Comparison of ENCODE assay signal across 12 mouse cellular contexts in genomic region chr6:52202362-52203120, GRCm38 (mm10). TPM values are rescaled to one million over a fixed set of nuclear protein-coding genes. Genes with fewer than 3 reads are reported as not detected.
DNase-seq lines count a peak whose midpoint lies in the region; ATAC-seq and TF ChIP-seq lines count a peak whose summit lies in the region.
"Had no signal": no experiment of that assay in that cellular context is flagged by ENCODE, and none has a peak within 500 bp of the region (broad histone marks: within the 10 kb centered on the region; RNA-seq: fewer than 3 reads in every experiment).

No protein-coding gene starts in this region.

- H3K4me2 ChIP-seq in intestine, embryonic 16.5 days (ENCODE audit: low read depth, low read length): peak overlapping the region; percentile 74
- H3K4me2 ChIP-seq in liver, postnatal 0 days (ENCODE audit: low read depth, low read length): peak overlapping the region; percentile 74

- H3K4me1 ChIP-seq in intestine, embryonic 16.5 days (ENCODE audit: control insufficient read depth, insufficient read depth, low read length): peaks cover 26% of the 10 kb centered on the region
- peaks cover 4% of the 10 kb centered on the region; the same call in 1 of the 2 replicates for H3K4me1 ChIP-seq in liver, postnatal 0 days (ENCODE audit: insufficient read depth)

- 30% methylated on average over 22 of the region's 22 CpGs for WGBS in intestine, embryonic 16.5 days
- WGBS in liver, postnatal 0 days (ENCODE audit: insufficient replicate concordance): 49% methylated on average over 22 of the region's 22 CpGs

- DNase-seq in heart, adult 11 months: peak; percentile 83
- DNase-seq in heart, postnatal 4 days: no peak
- peak; percentile 49 for DNase-seq in R1 (ENCODE audit: low read depth, low spot score)
- no peak for DNase-seq in liver, postnatal 0 days
- DNase-seq in cerebellum, postnatal 25 days: no peak
- no peak for DNase-seq in B cell, adult 2 months
- DNase-seq in left cerebral cortex, adult 9 months (ENCODE audit: low spot score in 2 of 2): no peak
- DNase-seq: cerebellum, postnatal 14 days; thymus, adult 2 months had no signal

- no peak for TF ChIP-seq CTCF in liver, postnatal 0 days (IDR thresholded peaks at IDR 0.05; ENCODE audit: low read depth)

- peak overlapping the region; percentile 60 for H3K4me3 ChIP-seq in intestine, embryonic 16.5 days (ENCODE audit: low read length)
- H3K4me3 ChIP-seq in liver, postnatal 0 days (ENCODE audit: low read depth, low read length): peak overlapping the region; percentile 52

- peak overlapping the region; percentile 81 for H3K9ac ChIP-seq in intestine, embryonic 16.5 days (ENCODE audit: low read depth, low read length)
- no peak overlapping the region for H3K9ac ChIP-seq in liver, postnatal 0 days (replicated peaks)
- H3K9ac ChIP-seq: liver, embryonic 14.5 days had no signal

- no peak for TF ChIP-seq EP300 in liver, postnatal 0 days (IDR thresholded peaks at IDR 0.05; ENCODE audit: low read depth)

- peaks cover 13% of the 10 kb centered on the region for H3K27me3 ChIP-seq in intestine, embryonic 16.5 days (replicated peaks; ENCODE audit: control insufficient read depth, insufficient read depth, low read length)
- peaks cover 84% of the 10 kb centered on the region for H3K27me3 ChIP-seq in liver, postnatal 0 days (ENCODE audit: insufficient read depth, low read length)

- H3K9me3 ChIP-seq in intestine, embryonic 16.5 days (ENCODE audit: control insufficient read depth, low read length): no peaks in the 10 kb centered on the region
- no peaks in the 10 kb centered on the region for H3K9me3 ChIP-seq in liver, postnatal 0 days (ENCODE audit: low read length)

- H3K36me3 ChIP-seq in intestine, embryonic 16.5 days (ENCODE audit: control insufficient read depth, insufficient read depth, low read length): no peaks in the 10 kb centered on the region
- H3K36me3 ChIP-seq in liver, postnatal 0 days (replicated peaks; ENCODE audit: insufficient read depth, low read length): no peaks in the 10 kb centered on the region

- H3K27ac ChIP-seq in intestine, embryonic 16.5 days (ENCODE audit: low read length): peak overlapping the region; percentile 65
- no peak overlapping the region for H3K27ac ChIP-seq in liver, postnatal 0 days (ENCODE audit: low read depth)
- H3K27ac ChIP-seq: liver, embryonic 14.5 days had no signal

- ATAC-seq in intestine, embryonic 16.5 days: no peak
- no peak for ATAC-seq in liver, postnatal 0 days

RNA-seq across cellular contexts. Expression of gene Hoxa5, which starts 1.8 kb away (rescaled TPM):
- total RNA-seq in heart, postnatal 4 days (2021): 1 to 10 TPM; 1.3 to 1.5 TPM
- 15.3 and 15.5 TPM in 2 replicates for polyA plus RNA-seq in intestine, embryonic 16.5 days (2015; fragmentation: Nextera tagmentation; extraction: Ambion mirVana)
- 0.58 and 0.73 TPM in 2 replicates for polyA plus RNA-seq in liver, postnatal 0 days (2015; fragmentation: Nextera tagmentation; extraction: Ambion mirVana)
- polyA plus RNA-seq: frontal cortex, adult 2 months had no signal

RNA-seq across cellular contexts. Expression of gene Hoxa6, which starts 6.0 kb away (rescaled TPM):
- total RNA-seq in heart, postnatal 4 days (2021): not detected
- polyA plus RNA-seq in intestine, embryonic 16.5 days (2015; fragmentation: Nextera tagmentation; extraction: Ambion mirVana): 1.2 and 1.4 TPM in 2 replicates
- polyA plus RNA-seq in liver, postnatal 0 days (2015; fragmentation: Nextera tagmentation; extraction: Ambion mirVana): not detected in 2 replicates
- polyA plus RNA-seq: frontal cortex, adult 2 months; liver, embryonic 14.5 days had no signal

RNA-seq across cellular contexts. Expression of gene Hoxa3, which starts 10.6 kb away (rescaled TPM):
- 1 to 10 TPM; 1.4 TPM for total RNA-seq in heart, postnatal 4 days (2021)
- 5.2 and 5.9 TPM in 2 replicates for polyA plus RNA-seq in intestine, embryonic 16.5 days (2015; fragmentation: Nextera tagmentation; extraction: Ambion mirVana)
- polyA plus RNA-seq in liver, postnatal 0 days (2015; fragmentation: Nextera tagmentation; extraction: Ambion mirVana): 0.16 and 0.17 TPM in 2 replicates
- polyA plus RNA-seq: frontal cortex, adult 2 months had no signal

RNA-seq across cellular contexts. Expression of gene Gm28308, which starts 10.6 kb away (rescaled TPM):
- not detected for total RNA-seq in heart, postnatal 4 days (2021)
- polyA plus RNA-seq in intestine, embryonic 16.5 days (2015; fragmentation: Nextera tagmentation; extraction: Ambion mirVana): not detected in 2 replicates
- polyA plus RNA-seq in liver, postnatal 0 days (2015; fragmentation: Nextera tagmentation; extraction: Ambion mirVana): not detected in 2 replicates
- polyA plus RNA-seq: frontal cortex, adult 2 months; liver, embryonic 14.5 days had no signal

RNA-seq across cellular contexts. Expression of gene Hoxa4, which starts 11.0 kb away (rescaled TPM):
- under 1 TPM; 0.71 to 0.86 TPM for total RNA-seq in heart, postnatal 4 days (2021)
- polyA plus RNA-seq in intestine, embryonic 16.5 days (2015; fragmentation: Nextera tagmentation; extraction: Ambion mirVana): 1.7 and 2.4 TPM in 2 replicates
- 0.13 and 0.30 TPM in 2 replicates for polyA plus RNA-seq in liver, postnatal 0 days (2015; fragmentation: Nextera tagmentation; extraction: Ambion mirVana)
- polyA plus RNA-seq: frontal cortex, adult 2 months had no signal

Comparison
In these comparisons a context has a peak if more than half of its experiments do, and no peak if none do; other contexts are left out.
1. DNase-seq: peak in heart, adult 11 months (single experiment) and R1 (single experiment); none in heart, postnatal 4 days (single experiment), liver, postnatal 0 days (single experiment), cerebellum, postnatal 25 days (0 of 2), B cell, adult 2 months (0 of 2) and left cerebral cortex, adult 9 months (0 of 2).